Mouse (Mus musculus): ENCODE data around the gene 3110018I06Rik.

3110018I06Rik gene

DNA sequence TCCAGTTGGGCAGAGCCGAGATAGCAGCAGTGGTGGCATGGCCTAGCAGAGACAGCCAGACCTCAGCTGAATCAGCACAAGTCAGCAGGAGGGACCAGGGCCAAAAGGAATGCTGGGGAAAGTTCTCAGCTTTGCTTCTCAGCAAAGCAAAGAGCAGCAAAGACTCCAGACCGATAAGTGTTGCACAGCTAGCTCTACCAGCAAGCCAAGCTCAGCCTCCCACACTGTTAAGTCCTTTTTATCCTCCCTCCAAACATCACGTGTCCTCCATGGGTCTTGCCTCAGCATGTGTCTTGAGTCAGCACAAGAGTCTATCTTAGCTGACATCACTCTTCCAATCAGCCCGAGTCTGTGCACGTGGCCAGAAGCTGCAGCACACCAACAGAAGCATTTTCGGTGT lies at the start of gene 3110018I06Rik:
Gene 3110018I06Rik, plus strand, starts transcription at position 262 of the 400 bp plus-strand sequence.
- DNase-seq (ENCODE audit: low spot score), result no peak

DNA sequence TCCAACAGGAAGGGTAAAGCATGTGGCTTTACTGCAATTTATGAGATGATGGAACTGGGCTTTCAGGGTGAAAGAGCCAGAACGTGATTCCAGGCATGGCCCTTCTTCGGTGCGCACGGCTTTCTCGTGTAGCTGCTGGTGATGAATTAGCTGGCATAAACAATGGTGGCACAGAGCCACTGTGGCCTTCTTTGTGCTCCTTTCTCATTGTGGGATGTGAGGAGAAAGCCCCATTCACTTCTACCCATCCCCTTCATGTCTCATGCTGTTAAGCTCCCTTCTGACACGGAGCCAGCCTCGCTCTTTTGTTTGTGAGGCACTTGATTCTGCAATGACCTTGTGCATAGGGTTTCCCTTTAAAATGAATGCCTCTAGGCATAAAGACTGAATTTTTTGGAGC lies 43.8 kb upstream of the 3110018I06Rik start:
- no peak for DNase-seq (ENCODE audit: low spot score)

DNA sequence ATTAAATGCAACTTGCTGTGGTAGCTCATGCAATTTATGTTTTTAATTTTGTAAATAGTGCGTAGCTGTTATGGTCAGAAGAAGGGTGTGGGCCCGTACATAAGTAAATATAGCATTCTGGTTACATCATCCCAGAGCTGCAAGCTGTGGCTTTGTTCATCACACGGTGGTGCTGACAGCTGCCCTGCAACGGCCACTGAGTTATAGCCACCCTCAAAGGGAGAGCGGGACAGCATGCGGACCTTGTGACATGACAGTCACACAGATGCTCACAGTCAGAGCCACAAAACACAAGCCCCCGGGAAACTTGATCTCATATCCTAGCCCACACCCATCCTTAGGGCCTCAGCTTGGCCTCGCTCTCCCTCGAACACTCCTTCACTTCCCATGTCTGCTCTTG lies 30.6 kb upstream of the 3110018I06Rik start:
- DNase-seq (ENCODE audit: low spot score), result no peak

DNA sequence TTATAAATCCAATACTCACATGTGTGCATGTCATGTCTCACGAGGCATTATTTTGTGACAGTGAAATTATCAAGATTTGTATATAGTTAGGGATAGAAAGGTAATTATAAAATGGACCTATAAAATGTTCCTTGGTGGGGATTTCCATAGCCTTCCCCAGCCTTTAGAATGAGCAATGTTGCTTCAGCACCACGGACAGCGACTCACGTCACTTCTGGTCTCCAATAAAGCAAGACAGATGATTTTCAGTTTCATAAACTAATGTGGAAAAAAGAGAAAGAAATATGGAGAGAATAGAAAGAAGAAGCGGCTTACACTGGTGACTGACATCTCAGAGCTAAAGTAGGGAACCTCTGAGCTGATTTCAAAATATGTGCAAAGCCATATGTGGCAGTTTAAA lies 23.7 kb upstream of the 3110018I06Rik start:
- no peak for DNase-seq (ENCODE audit: low spot score)

DNA sequence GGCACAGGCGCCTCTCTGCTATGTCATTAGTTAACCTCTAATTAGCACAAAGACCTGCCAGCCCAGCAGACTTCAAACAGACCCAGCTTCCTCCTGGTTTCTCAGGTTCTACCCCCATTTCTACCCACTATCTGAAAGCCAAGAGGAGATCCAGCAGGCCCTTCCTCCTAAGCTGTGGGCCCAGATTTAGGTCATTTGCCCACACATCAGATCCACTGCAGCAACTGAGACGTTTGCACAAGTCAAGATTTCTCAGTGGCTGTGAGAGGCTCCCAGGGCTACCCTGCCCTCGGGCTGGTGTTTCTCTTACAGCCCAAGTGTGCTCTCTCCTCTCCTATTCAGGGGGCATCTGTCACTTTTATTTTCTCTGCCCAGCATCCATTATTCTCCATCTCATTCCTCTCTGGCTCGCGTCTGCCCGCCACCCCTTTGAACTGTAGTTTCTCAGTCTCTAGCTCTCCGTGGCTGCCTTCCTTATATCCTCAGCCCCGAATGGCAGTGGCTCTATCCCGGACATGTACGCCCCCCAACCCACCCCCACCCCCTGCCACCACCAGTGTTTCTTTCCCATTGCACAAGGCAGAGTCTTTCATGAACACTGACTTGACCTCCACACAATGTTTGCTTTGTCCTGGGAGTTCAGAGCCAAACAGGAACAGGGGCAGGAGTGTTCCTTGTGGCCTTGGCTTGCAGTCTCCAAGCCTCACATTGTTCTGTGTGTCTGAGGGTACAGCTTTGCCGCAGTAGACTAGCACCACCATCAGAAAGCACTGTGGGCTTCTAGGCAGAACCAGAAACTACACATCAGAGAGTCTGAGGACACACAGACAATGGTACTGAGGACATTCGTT lies 11.8 kb upstream of the 3110018I06Rik start:
- DNase-seq (ENCODE audit: low spot score), result no peak

DNA sequence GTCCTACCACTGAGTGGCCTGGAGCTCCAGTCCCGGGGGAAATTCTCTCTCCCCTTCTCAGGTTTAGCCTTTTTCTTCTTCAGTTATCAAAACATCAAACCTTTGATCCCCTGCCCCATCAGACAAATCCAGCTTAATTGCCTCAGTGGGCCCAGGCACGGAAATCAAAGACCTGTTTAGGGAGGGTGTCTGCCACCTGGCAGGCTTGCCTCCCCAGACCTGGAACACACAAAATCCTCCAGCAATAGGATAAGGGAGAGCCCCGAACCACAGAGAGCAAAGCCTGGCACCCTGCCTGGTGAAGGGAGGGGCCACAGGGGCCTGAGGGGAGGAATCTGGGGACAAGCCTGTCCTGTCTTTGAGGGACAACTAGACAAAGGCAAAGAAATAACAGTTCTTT lies 9.1 kb upstream of the 3110018I06Rik start:
- no peak for DNase-seq (ENCODE audit: low spot score)

DNA sequence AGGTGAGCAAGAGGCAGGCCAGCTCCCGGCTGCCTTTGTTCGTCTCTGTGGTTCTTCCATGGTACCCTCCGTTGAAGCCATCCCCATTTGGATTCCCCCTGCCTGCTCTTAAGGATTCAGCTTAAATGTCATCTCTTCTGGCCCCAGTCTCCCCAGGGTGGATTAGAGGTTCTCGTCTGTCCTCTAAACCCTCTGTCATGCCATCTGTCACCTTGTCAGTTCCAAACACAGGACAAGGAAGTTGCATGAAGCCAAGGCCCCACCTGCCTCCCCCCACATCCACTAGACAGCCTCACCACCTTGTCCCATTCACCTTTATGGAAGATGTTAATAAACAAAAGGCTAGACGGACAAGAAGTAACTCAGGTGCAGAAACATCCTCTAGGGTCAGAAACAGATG lies 5.4 kb upstream of the 3110018I06Rik start:
- DNase-seq (ENCODE audit: low spot score), result no peak

DNA sequence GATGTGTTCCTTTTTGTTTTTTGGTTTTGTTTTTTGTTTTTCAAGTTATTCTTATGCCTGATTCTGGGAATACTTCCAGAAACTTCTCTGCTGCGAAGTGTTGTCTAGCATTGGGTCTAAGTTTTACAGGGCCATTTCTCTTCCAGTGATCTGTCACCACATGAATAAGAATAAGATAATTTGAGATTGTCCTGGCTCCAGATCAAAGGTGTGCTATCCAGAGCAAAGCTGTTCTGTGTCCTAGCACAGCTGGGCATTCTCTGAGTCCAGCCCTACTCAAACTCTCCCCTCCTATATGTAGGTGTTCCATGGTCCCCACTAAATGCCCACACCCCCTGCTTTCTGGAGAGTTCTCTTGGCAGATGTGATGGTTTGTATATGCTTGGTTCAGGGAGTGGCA lies 2.9 kb downstream of the 3110018I06Rik start:
- DNase-seq (ENCODE audit: low spot score), result no peak

DNA sequence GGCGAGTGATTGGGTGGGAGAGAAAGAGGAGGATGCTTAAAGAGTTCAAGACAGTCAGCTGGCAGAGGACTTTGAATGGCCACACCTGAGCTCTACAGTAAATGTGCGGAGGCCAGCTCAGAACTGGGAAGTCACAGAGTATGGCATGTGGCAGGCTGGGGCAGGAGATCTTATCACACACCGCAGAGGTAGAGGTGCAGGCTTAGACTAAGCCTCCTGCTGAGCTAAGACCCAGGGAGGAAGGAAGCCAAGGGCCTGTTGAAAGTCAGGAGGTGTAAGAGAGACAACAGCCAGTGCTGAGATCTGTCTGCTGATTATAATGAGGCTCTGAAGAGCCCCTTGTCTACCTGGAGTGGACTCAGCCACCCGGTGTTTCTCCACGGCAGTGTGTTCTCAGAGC lies 8.5 kb downstream of the 3110018I06Rik start:
- no peak for DNase-seq (ENCODE audit: low spot score)

DNA sequence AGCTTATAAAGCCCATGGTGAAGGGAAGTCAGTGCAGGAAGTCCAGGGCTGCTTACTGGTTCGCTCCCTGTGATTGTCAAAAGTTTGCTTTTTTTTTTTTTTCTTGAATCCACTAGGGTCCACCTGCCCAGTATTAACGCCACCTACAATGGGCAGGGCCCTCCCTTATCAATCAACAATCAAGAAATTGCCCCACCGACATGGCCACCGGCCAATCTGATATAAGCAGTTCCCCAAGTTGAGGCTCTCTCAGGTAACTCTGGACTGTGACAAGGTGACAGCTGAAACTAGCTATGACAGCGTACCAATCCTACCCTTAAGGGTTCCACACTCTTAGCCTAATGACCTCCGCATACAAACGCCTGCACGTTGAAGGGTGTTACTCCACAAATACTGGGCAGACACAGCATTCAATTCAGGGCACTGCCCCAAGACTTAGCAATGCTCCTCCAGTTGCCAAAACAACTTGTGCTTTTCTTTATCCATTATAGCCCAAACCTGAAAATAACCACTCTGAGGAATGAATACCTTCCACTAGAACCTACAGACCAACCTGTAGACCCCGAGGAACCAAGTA lies 21.3 kb downstream of the 3110018I06Rik start:
- no peak for DNase-seq (ENCODE audit: low spot score)

DNA sequence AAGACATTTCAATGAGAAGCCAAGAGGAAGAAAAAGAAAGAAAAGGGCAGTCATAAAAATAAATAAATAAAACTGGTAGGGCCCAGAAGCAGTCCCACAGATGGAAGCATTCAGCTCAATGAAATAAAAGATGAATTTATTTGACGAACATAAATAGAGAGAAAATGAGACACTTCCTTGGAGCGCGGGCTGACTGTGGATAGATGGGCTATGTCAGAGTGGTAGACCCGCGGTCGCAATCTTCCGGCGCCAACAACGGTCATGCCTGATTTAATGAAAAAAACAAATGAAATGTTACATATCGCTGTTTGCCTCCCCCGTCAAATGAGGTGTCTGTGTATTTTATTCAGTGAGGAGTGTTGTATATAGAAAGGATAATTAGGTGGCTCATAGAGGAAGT lies 22.7 kb downstream of the 3110018I06Rik start:
- no peak for DNase-seq (ENCODE audit: low spot score)

DNA sequence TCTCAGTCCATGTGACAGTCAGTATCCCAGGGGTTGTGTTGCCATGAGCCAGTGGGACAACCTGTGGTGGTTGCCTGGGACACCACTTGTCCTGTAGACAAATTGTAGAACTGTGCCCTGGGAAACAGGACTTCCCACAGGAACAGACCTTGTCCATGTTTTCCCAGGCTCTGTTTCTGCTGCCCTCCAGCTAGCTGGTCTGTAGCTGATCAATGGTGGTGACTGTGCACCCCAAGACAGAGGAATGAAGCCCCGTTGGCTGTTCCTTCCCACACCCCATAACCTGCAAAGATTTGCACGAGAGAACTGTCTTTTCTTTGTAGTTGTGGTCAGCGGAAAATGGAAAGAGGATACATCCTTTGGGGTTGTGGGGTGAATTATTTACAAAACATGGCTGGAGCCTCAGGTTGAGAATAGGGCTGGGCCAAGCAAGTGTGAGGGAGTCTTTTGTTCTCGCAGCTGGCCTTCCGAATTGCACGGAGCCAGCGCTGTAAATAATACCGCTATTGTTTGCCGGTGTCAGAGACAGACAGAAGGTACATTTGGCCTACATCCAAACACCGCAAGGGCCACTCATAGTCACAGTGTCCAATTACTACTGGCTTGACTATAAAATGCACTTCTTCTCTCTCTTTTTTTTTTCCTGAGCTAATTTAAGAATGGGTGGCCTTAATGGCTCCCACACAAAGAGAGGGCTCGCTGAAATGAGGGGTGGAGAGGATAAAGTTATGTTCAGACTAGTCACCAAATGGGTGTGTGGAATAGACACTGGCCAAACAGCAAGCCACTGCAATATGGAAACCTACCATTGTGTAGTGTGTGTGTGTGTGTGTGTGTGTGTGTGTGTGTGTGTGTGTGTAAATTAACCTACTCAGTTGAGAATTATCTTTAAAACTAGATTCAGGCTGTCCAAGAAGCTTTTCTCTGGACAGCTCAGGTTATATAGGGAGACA lies 28.1 kb downstream of the 3110018I06Rik start:
- DNase-seq (ENCODE audit: low spot score), result no peak

DNA sequence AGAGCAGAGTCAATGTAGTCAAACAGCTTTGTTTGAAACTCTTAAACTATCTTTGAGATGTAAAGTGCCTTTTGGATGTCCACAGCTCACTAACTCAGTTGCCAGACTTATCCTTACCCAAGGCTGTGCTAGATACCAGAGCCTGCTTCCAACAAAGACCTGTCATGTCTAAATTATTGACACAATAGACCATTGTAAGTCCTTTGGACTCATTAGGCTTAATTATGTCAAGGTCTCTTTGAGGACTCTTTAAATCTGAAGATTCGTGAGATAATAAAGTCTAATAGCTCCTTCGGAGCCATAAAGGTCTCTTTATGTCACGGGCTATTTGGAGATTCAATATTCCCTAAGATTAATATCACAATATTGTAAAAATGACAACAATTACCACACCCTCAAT lies 32.5 kb downstream of the 3110018I06Rik start:
- no peak for DNase-seq (ENCODE audit: low spot score)

DNA sequence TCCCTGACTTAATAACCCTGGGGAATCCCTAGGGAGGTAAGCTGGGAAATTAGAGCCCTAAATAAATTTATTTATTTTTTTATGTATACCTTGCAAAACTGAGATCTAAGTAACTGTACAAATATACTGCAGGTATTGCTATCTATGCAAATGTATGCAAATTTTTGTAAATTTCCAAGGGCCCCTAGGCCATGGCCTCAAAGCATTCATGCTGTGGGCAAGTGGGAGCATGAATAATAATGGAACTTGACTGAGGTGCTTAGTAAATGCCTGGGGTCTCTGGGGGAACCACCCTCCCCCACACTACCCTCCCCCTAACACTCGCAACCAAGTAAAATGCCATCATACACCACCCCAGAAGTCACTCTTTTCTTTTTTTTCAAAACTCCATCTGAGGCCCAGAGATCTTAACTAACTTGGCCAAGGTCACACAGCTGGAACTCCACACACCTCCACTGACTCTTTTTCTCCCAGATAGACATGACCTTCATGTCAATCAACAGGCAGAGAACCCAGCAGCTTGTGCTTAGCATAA lies 40.0 kb downstream of the 3110018I06Rik start:
- DNase-seq (ENCODE audit: low spot score), result no peak

DNA sequence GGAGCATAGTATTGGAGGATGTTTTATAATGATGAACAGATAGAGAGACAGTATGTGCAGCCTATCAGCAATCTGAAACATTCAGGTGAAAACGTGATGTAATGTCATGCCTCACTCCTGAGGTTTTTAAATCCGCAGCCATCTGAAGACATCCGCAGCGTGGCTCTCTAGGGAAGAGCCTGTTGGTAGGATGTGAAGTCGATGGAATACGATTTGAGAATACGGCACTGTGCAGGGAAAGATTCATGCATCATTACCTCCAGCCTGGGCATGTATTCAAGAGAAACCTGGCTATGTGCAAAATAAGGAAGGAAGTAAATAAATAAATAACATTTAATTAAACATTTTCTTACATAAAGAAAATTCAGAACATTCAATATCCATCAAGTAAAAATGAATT lies 44.4 kb downstream of the 3110018I06Rik start:
- no peak for DNase-seq (ENCODE audit: low spot score)
